Mouse (Mus musculus): ENCODE data around the gene Umad1. TPM values are rescaled to one million over a fixed set of nuclear protein-coding genes. Genes with fewer than 3 reads are reported as not detected.

The Umad1 gene
- polyA plus RNA-seq, 1 experiment, result 14.2 TPM

DNA sequence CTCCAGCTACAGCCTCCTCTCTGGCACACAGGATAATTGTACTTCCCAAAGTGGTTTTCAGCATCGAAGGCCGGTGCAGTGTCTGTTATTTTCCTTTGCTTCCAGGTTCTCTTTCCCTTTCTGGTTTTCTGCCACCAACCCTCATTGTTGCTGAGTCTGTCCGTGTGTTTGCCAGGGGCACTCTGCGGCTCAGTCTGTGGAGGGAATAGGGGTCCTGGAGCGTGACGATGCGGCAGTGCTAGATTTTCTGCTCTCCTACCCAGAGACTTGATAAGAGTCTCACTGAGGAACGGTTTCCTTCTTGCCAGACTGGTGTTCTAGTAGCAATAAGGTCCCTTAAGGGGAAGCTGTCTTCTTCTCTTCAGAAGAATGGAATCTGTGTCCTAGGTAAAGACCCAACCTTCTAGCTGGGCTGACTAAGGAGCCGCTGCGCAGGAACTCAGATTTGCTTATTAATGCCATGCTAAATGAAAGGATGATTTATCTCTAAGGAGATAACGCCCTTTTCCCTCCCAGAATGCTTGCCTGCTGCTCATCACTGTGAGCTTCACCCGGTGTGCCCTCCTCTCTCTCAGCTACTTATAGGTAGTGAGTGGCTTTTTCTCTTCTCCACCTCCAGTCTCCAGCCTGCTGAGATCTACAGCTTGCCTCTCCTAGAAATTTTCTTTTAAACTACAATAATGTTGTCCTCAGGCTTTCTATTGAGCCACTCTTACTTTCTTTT, 105.1 kb downstream of the Umad1 start:
- TF ChIP-seq GATA1 (IDR thresholded peaks at IDR 0.05; ENCODE audit: borderline replicate concordance, low read length) (no peak), FLI1 (IDR thresholded peaks at IDR 0.05; ENCODE audit: low read length) (no peak)
- Histone ChIP-seq H3K4me3 (replicated peaks) (no peak overlapping the region), H3K4me1 (peaks cover 21% of the 10 kb centered on the region), H3K9me3 (0 out of 2 replicates have a peak, but pooled peaks cover 3% of the 10 kb centered on the region), H3K27me3 (replicated peaks) (no peaks in the 10 kb centered on the region), H3K36me3 (replicated peaks; ENCODE audit: low read length) (peaks cover 13% of the 10 kb centered on the region)

DNA sequence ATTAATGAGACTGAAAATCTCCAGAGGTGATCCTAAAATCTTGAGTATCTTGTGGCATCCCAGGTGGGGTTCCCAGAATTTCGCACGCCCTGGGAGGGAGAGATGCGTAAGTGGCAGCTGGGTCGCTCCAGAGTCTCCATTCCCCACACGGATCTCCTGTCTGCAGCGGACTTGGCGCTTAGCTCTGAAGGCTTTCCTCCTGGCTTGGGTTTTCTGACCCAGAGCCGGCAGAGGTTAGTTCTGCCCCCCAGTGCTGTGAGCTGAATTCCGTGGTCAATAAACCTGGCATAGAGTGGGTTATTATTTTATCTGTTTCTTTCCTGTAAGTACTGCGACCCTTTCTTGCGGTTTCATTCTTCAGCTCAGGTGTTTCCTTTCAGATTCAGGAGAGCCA, 105.7 kb downstream of the Umad1 start:
- TF ChIP-seq GATA1 (IDR thresholded peaks at IDR 0.05; ENCODE audit: borderline replicate concordance, low read length), result no peak
- TF ChIP-seq FLI1 (IDR thresholded peaks at IDR 0.05; ENCODE audit: low read length), result no peak
- H3K27me3 ChIP-seq (replicated peaks), result no peaks in the 10 kb centered on the region
- no peak overlapping the region for H3K4me3 ChIP-seq (replicated peaks)
- H3K4me1 ChIP-seq, result peaks cover 15% of the 10 kb centered on the region
- peaks cover 13% of the 10 kb centered on the region for H3K36me3 ChIP-seq (replicated peaks; ENCODE audit: low read length)
- 0 out of 2 replicates have a peak, but pooled peaks cover 3% of the 10 kb centered on the region for H3K9me3 ChIP-seq

DNA sequence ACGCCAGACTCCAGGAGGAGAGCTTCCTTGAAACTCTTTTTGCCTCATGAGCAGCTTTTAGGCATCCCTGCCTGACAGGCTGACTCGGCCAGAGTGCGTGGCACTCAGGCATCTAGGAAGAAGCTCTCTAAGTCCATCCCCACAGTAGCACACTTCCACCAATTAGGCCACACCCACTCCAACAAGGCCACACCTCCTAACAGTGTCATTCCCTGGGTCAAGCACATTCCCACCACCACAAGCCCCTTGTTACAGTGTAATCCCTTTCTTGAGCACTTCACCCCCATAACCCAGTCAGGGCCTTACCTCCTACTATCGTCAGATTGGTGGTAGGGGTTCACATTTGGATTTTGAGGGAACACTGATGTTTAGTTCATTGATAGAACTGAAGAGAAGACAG, 108.6 kb downstream of the Umad1 start:
- no peak for TF ChIP-seq FLI1 (IDR thresholded peaks at IDR 0.05; ENCODE audit: low read length)
- H3K4me1 ChIP-seq, result 0 out of 2 replicates have a peak, but pooled peaks cover 3% of the 10 kb centered on the region
- H3K36me3 ChIP-seq (replicated peaks; ENCODE audit: low read length), result peaks cover 18% of the 10 kb centered on the region
- no peaks in the 10 kb centered on the region for H3K27me3 ChIP-seq (replicated peaks)
- H3K4me3 ChIP-seq (replicated peaks), result no peak overlapping the region
- 0 out of 2 replicates have a peak, but pooled peaks cover 3% of the 10 kb centered on the region for H3K9me3 ChIP-seq

DNA sequence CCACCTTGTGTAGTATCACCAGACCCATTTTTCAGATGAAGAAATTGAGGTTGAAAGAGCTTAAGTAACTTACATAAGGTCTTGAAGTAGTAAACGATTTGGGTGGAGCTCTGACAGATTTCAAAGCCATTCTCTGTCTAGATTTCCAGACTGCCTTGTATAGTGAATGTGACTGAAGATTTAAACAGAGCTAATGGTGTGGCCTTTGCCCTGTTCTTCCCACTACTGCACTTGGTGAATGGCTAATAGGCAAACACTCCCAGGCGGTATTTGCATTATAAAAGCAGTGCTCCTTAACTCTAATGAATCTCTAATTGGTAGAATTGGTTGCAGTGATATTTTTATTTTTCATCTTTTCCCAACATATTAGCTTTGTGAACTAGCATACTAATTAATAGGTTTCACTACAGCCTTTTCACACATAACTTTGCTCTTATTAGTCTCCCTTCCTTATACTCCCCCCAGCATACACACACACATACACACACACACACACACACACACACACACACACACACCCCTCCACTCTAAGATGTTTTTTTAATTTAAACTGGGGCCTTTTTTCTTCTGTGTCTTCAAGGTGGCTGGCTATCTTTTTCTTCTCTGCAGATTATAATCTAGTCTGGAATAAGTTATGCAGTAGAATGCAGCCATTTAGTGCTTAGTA, 109.2 kb downstream of the Umad1 start:
- H3K36me3 ChIP-seq (replicated peaks; ENCODE audit: low read length), result peaks cover 18% of the 10 kb centered on the region
- no peaks in the 10 kb centered on the region for H3K27me3 ChIP-seq (replicated peaks)
- 0 out of 2 replicates have a peak, but pooled peaks cover 3% of the 10 kb centered on the region for H3K4me1 ChIP-seq
- TF ChIP-seq FLI1 (IDR thresholded peaks at IDR 0.05; ENCODE audit: low read length), result no peak
- TF ChIP-seq GATA1 (IDR thresholded peaks at IDR 0.05; ENCODE audit: borderline replicate concordance, low read length), result no peak
- 0 out of 2 replicates have a peak, but pooled peaks cover 3% of the 10 kb centered on the region for H3K9me3 ChIP-seq
- no peak overlapping the region for H3K4me3 ChIP-seq (replicated peaks)

DNA sequence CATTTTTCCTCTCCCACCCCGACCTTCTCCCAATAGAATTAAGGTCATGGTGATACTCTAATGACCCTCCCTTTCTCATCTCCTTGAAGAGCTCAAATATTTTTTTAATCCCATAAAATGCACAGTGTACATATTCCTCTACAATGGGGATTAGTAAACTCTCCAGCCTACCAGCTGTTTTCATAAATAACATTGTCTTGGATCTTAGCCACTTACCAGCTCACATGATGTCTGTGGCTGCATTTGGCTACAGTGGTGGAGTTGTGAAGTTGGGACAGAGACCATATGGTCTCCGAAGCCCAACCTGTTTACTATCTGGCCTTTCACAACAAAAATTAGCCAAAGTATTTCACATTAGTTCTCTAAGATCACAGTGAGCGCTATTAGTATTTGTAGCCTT, 111.5 kb downstream of the Umad1 start:
- Histone ChIP-seq H3K4me3 (replicated peaks) (no peak overlapping the region), H3K4me1 (no peaks in the 10 kb centered on the region), H3K9me3 (0 out of 2 replicates have a peak, but pooled peaks cover under 1% of the 10 kb centered on the region), H3K36me3 (replicated peaks; ENCODE audit: low read length) (peaks cover 6% of the 10 kb centered on the region), H3K27me3 (replicated peaks) (no peaks in the 10 kb centered on the region)
- TF ChIP-seq GATA1 (IDR thresholded peaks at IDR 0.05; ENCODE audit: borderline replicate concordance, low read length) (no peak), FLI1 (IDR thresholded peaks at IDR 0.05; ENCODE audit: low read length) (no peak)

DNA sequence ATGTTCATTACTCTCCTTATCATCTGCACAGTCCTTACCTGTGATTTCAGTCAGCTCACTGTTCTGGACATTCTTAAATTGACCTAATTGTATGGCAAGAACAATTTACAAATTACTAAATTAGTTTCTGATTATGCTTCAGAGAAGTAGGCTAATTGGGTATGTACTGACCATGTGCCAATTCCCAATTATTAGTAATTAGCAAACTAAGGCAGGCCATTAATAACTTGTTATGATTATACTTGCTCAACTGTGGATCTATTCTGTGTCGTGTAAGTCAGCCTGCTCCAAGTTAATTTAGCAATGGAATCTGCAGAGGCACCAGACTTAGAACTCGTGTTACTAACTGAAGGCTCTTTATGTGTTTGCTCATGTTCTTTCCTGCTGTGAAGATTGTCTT, 114.0 kb downstream of the Umad1 start:
- TF ChIP-seq FLI1 (IDR thresholded peaks at IDR 0.05; ENCODE audit: low read length) (no peak), GATA1 (IDR thresholded peaks at IDR 0.05; ENCODE audit: borderline replicate concordance, low read length) (no peak)
- H3K36me3 ChIP-seq (replicated peaks; ENCODE audit: low read length), result peaks cover 16% of the 10 kb centered on the region
- H3K4me1 ChIP-seq, result peaks cover 6% of the 10 kb centered on the region
- H3K27me3 ChIP-seq (replicated peaks), result no peaks in the 10 kb centered on the region
- no peak overlapping the region for H3K4me3 ChIP-seq (replicated peaks)
- H3K9me3 ChIP-seq, result no peaks in the 10 kb centered on the region

DNA sequence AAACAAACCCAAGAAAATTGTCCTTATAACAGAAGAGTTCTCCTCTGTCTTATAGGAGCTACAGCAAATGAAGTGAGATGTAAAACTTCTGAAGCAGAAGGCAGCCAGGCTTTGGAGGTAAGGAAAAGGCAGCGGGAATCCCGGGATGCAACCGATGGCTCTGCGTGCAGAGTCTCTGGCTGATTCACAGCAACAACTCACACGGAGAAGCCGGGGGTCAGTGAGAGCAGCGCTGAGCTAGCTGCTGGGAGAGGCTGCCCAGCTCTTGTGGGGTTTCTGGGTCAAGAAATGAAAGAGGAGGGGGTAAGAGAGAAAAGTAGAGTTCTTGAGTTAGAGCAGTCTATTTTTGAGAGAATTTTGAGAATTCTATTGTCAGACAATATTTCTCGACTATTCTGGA, 114.8 kb downstream of the Umad1 start:
- no peak for TF ChIP-seq GATA1 (IDR thresholded peaks at IDR 0.05; ENCODE audit: borderline replicate concordance, low read length)
- no peak for TF ChIP-seq FLI1 (IDR thresholded peaks at IDR 0.05; ENCODE audit: low read length)
- H3K9me3 ChIP-seq, result no peaks in the 10 kb centered on the region
- H3K27me3 ChIP-seq (replicated peaks), result no peaks in the 10 kb centered on the region

DNA sequence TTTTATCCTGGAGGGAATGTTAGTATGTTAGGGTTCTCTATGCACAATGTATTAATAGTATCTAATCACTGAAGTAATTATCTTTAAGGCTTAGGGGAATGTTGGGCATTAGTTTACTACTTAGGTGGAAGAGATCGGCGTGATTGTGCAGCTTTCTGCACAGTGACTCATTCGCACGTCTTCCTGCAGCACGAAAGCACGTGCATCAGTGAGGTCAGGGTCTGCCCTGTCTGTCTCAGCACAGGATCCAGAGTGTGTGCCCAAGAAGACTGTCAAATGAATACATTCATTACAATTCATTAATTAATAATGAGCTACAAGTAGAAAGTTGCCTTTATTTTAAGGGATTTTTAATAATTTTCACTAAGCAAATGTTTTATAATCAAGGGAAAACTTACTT, 115.2 kb downstream of the Umad1 start:
- no peak for TF ChIP-seq FLI1 (IDR thresholded peaks at IDR 0.05; ENCODE audit: low read length)
- no peak for TF ChIP-seq GATA1 (IDR thresholded peaks at IDR 0.05; ENCODE audit: borderline replicate concordance, low read length)
- H3K4me1 ChIP-seq, result peaks cover 6% of the 10 kb centered on the region
- peaks cover 22% of the 10 kb centered on the region for H3K36me3 ChIP-seq (replicated peaks; ENCODE audit: low read length)
- no peaks in the 10 kb centered on the region for H3K27me3 ChIP-seq (replicated peaks)
- H3K4me3 ChIP-seq (replicated peaks), result no peak overlapping the region
- no peaks in the 10 kb centered on the region for H3K9me3 ChIP-seq

More for the DNA sequence above, 114.8 kb downstream of the Umad1 start:
- no peak overlapping the region for H3K4me3 ChIP-seq (replicated peaks)
- peaks cover 22% of the 10 kb centered on the region for H3K36me3 ChIP-seq (replicated peaks; ENCODE audit: low read length)
- peaks cover 6% of the 10 kb centered on the region for H3K4me1 ChIP-seq

DNA sequence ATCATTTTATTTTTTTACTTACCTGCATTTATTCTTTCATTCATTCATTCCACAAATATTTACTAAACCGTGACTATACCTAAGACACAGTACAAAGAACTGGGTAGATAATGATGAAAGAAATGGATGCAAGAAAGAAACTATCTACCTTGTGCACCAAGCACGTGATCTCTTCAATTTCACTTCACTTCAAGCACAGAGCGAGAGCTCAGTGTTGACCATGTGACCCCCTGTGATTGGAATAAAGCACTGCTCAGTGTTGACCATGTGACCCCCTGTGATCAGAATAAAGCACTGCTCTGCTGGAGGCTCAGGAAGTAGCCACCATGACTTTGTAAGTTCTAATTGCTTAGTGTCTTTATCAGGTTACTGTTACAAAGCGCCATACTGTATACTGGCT, 115.6 kb downstream of the Umad1 start:
- Histone ChIP-seq H3K9me3 (no peaks in the 10 kb centered on the region), H3K27me3 (replicated peaks) (no peaks in the 10 kb centered on the region), H3K4me3 (replicated peaks) (no peak overlapping the region), H3K36me3 (replicated peaks; ENCODE audit: low read length) (peaks cover 22% of the 10 kb centered on the region), H3K4me1 (peaks cover 6% of the 10 kb centered on the region)
- TF ChIP-seq GATA1 (IDR thresholded peaks at IDR 0.05; ENCODE audit: borderline replicate concordance, low read length) (no peak), FLI1 (IDR thresholded peaks at IDR 0.05; ENCODE audit: low read length) (no peak)

DNA sequence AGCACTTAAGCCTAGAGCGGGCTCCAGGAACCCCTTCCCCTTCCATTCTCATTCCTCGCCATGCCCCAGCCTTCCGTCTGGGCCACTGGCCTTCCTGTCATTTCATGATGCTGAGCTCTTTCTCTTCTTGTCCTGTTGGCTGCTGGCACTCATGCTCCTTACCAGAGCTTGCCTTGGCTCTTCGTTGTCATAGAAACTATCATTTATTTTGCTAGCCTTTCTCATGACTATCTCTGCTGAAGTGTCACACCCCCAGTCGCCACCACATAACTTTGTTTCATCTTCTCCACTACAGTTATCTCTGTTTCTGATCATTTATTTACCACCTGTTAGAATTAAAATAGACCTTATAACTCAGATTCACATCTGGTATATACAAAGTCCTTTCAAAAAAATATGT, 117.3 kb downstream of the Umad1 start:
- no peak for TF ChIP-seq FLI1 (IDR thresholded peaks at IDR 0.05; ENCODE audit: low read length)
- no peak for TF ChIP-seq GATA1 (IDR thresholded peaks at IDR 0.05; ENCODE audit: borderline replicate concordance, low read length)

More for the DNA sequence above, 117.3 kb downstream of the Umad1 start:
- Histone ChIP-seq H3K9me3 (no peaks in the 10 kb centered on the region), H3K36me3 (replicated peaks; ENCODE audit: low read length) (peaks cover 22% of the 10 kb centered on the region), H3K4me3 (replicated peaks) (no peak overlapping the region), H3K4me1 (peaks cover 6% of the 10 kb centered on the region), H3K27me3 (replicated peaks) (no peaks in the 10 kb centered on the region)
